Mouse (Mus musculus) layer of hippocampus, adult 9-10 months (tissue): Measurements from ENCODE around the gene Kif1c.

ENCODE experiments used
- DNase-seq: peaks from one replicate; pipeline ENCODE4 v3.0.0; 2022; ENCODE audit warnings: low spot score

Gene Kif1c

GRCm38 (mm10) chr11:70667271-70668150, 32.8 kb upstream of the Kif1c start:
- no peak for DNase-seq

- DNase-seq: no peak
Measured at GRCm38 (mm10) chr11:70668335-70668770, 32.0 kb upstream of the Kif1c start.

GRCm38 (mm10) chr11:70668771-70669505, 31.4 kb upstream of the Kif1c start, which contains the start of gene Spag7:
Gene Spag7 (minus strand): TSS chr11:70669416.
- peak; percentile 99 for DNase-seq

GRCm38 (mm10) chr11:70669582-70670345, 30.6 kb upstream of the Kif1c start:
- no peak for DNase-seq

- DNase-seq: no peak
Measured at GRCm38 (mm10) chr11:70670483-70670882, 29.9 kb upstream of the Kif1c start.

- DNase-seq: no peak
Measured at GRCm38 (mm10) chr11:70671333-70672047, 28.9 kb upstream of the Kif1c start.

GRCm38 (mm10) chr11:70674014-70674413, 26.3 kb upstream of the Kif1c start:
- no peak for DNase-seq

- DNase-seq: no peak
Measured at GRCm38 (mm10) chr11:70674501-70674900, 25.8 kb upstream of the Kif1c start.

GRCm38 (mm10) chr11:70678092-70678491, 22.3 kb upstream of the Kif1c start:
- DNase-seq: no peak

- DNase-seq: no peak
Measured at GRCm38 (mm10) chr11:70678576-70678975, 21.8 kb upstream of the Kif1c start.

GRCm38 (mm10) chr11:70679361-70679760, 21.0 kb upstream of the Kif1c start:
- no peak for DNase-seq

- DNase-seq: no peak
Measured at GRCm38 (mm10) chr11:70679894-70680293, 20.5 kb upstream of the Kif1c start.

GRCm38 (mm10) chr11:70681170-70681569, 19.2 kb upstream of the Kif1c start:
- DNase-seq: no peak

- no peak for DNase-seq
Measured at GRCm38 (mm10) chr11:70681897-70682581, 18.3 kb upstream of the Kif1c start.

GRCm38 (mm10) chr11:70683640-70684039, 16.7 kb upstream of the Kif1c start:
- DNase-seq: no peak

- no peak for DNase-seq
Measured at GRCm38 (mm10) chr11:70686901-70687566, 13.3 kb upstream of the Kif1c start.

- DNase-seq: no peak
Measured at GRCm38 (mm10) chr11:70687601-70688199, 12.6 kb upstream of the Kif1c start, which contains the start of gene Camta2. Gene Camta2 (minus strand): TSS chr11:70688105.

- DNase-seq: no peak
Measured at GRCm38 (mm10) chr11:70688372-70688771, 12.0 kb upstream of the Kif1c start.

- DNase-seq: no peak
Measured at GRCm38 (mm10) chr11:70689578-70689977, 10.8 kb upstream of the Kif1c start.

GRCm38 (mm10) chr11:70693504-70693903, 6.8 kb upstream of the Kif1c start:
- DNase-seq: no peak
